Mouse (Mus musculus) heart, adult 2 months (tissue): ENCODE data around the gene Nxpe4.

ENCODE experiments used
- CTCF ChIP-seq: fragments of 200-600 bp; IDR thresholded peaks from 2 replicates; pipeline ENCODE4 v1.8.1; 2022; ENCODE audit warnings: antibody characterized with exemption, mild to moderate bottlenecking, moderate library complexity
- EP300 ChIP-seq: fragments of 200-500 bp; IDR thresholded peaks from 2 replicates; pipeline ENCODE4 v1.6.1; 2011; ENCODE audit warnings: low read depth, low read length, control low read depth; ENCODE audit not compliant: insufficient read depth
- POLR2A ChIP-seq: fragments of 200-500 bp; IDR thresholded peaks from 2 replicates; pipeline ENCODE4 v1.6.1; 2011; ENCODE audit warnings: mild to moderate bottlenecking, low read depth, low read length, control low read depth; ENCODE audit not compliant: insufficient read depth

DNA sequence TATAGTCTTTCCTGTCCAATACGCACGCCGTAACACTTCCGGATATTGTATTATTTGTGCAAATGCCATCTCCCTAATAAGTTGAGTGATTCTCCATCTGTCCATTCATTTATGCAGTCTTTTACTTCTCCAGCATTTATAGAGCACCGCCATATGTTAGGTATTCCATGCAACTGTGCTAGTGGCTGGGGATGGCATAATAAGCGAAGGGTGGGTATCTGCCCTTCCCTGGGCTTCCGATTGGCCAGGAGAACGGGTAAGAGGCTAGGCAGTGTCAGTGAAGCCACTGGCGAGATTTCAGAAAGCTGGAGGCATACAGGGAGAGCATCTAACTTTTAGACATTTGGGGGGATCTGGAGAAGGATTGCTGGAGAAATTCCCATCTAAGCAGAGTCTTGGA is 52.9 kb downstream of the Nxpe4 start:
- TF ChIP-seq POLR2A (no peak), CTCF (no peak), EP300 (no peak)
